Comparison of ENCODE assay signal across 8 mouse cellular contexts in genomic region chr8:123332262-123333090, GRCm38 (mm10). TPM values are rescaled to one million over a fixed set of nuclear protein-coding genes. Genes with fewer than 3 reads are reported as not detected.
DNase-seq lines count a peak whose midpoint lies in the region; ATAC-seq and TF ChIP-seq lines count a peak whose summit lies in the region.

TSS of gene Spire2 (plus strand) at chr8:123332713.

- H3K27me3 ChIP-seq in embryonic facial prominence, embryonic 12.5 days: peaks cover 19% of the 10 kb centered on the region
- no peaks in the 10 kb centered on the region for H3K27me3 ChIP-seq in myocyte (ENCODE audit: control insufficient read depth, insufficient read depth, insufficient read length)
- H3K27me3 ChIP-seq in splenic B cell, adult 2 months (ENCODE audit: control insufficient read depth, insufficient read depth, low read length, poor library complexity, severe bottlenecking): no peaks in the 10 kb centered on the region

- peak within 1 kb of the TSS; percentile 63 for H3K27ac ChIP-seq in embryonic facial prominence, embryonic 12.5 days

- peak; percentile 34 for TF ChIP-seq POLR2A in myocyte (IDR thresholded peaks at IDR 0.05; ENCODE audit: insufficient read length, low read depth)

- peak within 1 kb of the TSS; percentile 54 for H3K4me3 ChIP-seq in embryonic facial prominence, embryonic 12.5 days
- H3K4me3 ChIP-seq in myocyte: peak within 1 kb of the TSS; percentile 22

- peak within 1 kb of the TSS; percentile 2 for H3ac ChIP-seq in myocyte (ENCODE audit: control insufficient read depth, insufficient read length)

- peak; percentile 92 for DNase-seq in A20 (ENCODE audit: low read depth, low spot score)
- DNase-seq in adrenal gland, postnatal 36 days: peak; percentile 84 to 87
- DNase-seq in heart, adult 8-10 months (ENCODE audit: low spot score): peak; percentile 25
- peak; percentile 67 for DNase-seq in kidney, adult 9 months
- peak; percentile 92 for DNase-seq in liver
- DNase-seq in splenic B cell, adult 2 months (ENCODE audit: low read depth, low spot score): peak; percentile 82

- peak within 1 kb of the TSS; percentile 91 for H3K4me2 ChIP-seq in embryonic facial prominence, embryonic 12.5 days (replicated peaks)
- H3K4me2 ChIP-seq in myocyte (ENCODE audit: low read depth): peak within 1 kb of the TSS; percentile 64

- ATAC-seq in embryonic facial prominence, embryonic 12.5 days (ENCODE audit: insufficient number of reproducible peaks, insufficient read depth, low FRiP score, low TSS enrichment): peak; percentile 76

- H3K9ac ChIP-seq in embryonic facial prominence, embryonic 12.5 days: peak within 1 kb of the TSS; percentile 50

- H3K9me3 ChIP-seq in embryonic facial prominence, embryonic 12.5 days: no peaks in the 10 kb centered on the region

- H3K4me1 ChIP-seq in embryonic facial prominence, embryonic 12.5 days: peaks cover 18% of the 10 kb centered on the region

- H3K36me3 ChIP-seq in embryonic facial prominence, embryonic 12.5 days: no peaks in the 10 kb centered on the region
- no peaks in the 10 kb centered on the region for H3K36me3 ChIP-seq in myocyte (ENCODE audit: control insufficient read depth, insufficient read depth)
- H3K36me3 ChIP-seq in splenic B cell, adult 2 months (ENCODE audit: control insufficient read depth, insufficient read depth, low read length, poor library complexity, severe bottlenecking): no peaks in the 10 kb centered on the region

- H3K79me2 ChIP-seq in myocyte (ENCODE audit: control insufficient read depth, insufficient read depth): no peaks in the 10 kb centered on the region

- whole genome bisulfite sequencing in embryonic facial prominence, embryonic 12.5 days: under 1% methylated on average over 60 of the region's 85 CpGs

TF ChIP-seq in myocyte, 11 proteins besides CTCF, POLR2A, EP300 and RAD21:
- TF ChIP-seq MYOD1 (IDR thresholded peaks at IDR 0.05; ENCODE audit: control insufficient read depth in 1 of 3, insufficient read length in 2 of 3, low read depth in 2 of 3) (peak in 1 of 3 experiments; percentile 45), CEBPB (IDR thresholded peaks at IDR 0.05; ENCODE audit: insufficient read depth, poor library complexity, severe bottlenecking) (0 out of 2 replicates have a peak, but pooled peaks have one; percentile 31), SRF (IDR thresholded peaks at IDR 0.05; ENCODE audit: control insufficient read depth, insufficient read length, low read depth) (no peak), REST (IDR thresholded peaks at IDR 0.05; ENCODE audit: insufficient read depth, insufficient read length) (peak; percentile 90)

RNA-seq across cellular contexts. Expression of gene Spire2, which starts in this region (rescaled TPM):
- 1 to 10 TPM; 1.1 to 1.4 TPM for total RNA-seq in adrenal gland, postnatal 36 days (2021)
- 5.1 and 6.3 TPM in 2 replicates for polyA plus RNA-seq in embryonic facial prominence, embryonic 12.5 days (2016; fragmentation: Nextera tagmentation; extraction: Ambion mirVana)
- total RNA-seq in heart, adult 8-10 months (2022): under 1 TPM in 2 of 4 experiments, not detected in 2; 0.16 to 0.22 TPM
- 6.8 TPM for polyA plus RNA-seq in myocyte (2012; fragmentation: generic; extraction: Trizol)

Comparison
In these comparisons a context has a peak if more than half of its experiments do, and no peak if none do; other contexts are left out.
1. Peak in every context shown above with its lines: DNase-seq, ATAC-seq, H3K4me3 ChIP-seq and H3K27ac ChIP-seq.
2. Peak in DNase-seq in heart, adult 8-10 months; RNA of the gene not detected or under 1 TPM.
3. DNase-seq: peak in every context shown above with its lines; median percentile 92 in A20; 92 in liver; 86 in adrenal gland, postnatal 36 days; 82 in splenic B cell, adult 2 months; 67 in kidney, adult 9 months; 25 in heart, adult 8-10 months.